Mouse (Mus musculus) liver, postnatal 0 days (tissue): Measurements from ENCODE around the gene Trim9.

Experiments
- CTCF ChIP-seq: sonication (generic); IDR thresholded peaks from 2 replicates; pipeline ENCODE4 v1.5.1; 2016; ENCODE audit warnings: antibody characterized with exemption, low read depth
- EP300 ChIP-seq: IDR thresholded peaks from 2 replicates; pipeline ENCODE4 v1.6.1; 2016; ENCODE audit warnings: antibody characterized with exemption, low read depth, mild to moderate bottlenecking

- TF ChIP-seq EP300 (no peak), CTCF (no peak)
Observed at GRCm38 (mm10) chr12:70359443-70359842, 12.0 kb upstream of the Trim9 start.
